In the genomic region with DNA sequence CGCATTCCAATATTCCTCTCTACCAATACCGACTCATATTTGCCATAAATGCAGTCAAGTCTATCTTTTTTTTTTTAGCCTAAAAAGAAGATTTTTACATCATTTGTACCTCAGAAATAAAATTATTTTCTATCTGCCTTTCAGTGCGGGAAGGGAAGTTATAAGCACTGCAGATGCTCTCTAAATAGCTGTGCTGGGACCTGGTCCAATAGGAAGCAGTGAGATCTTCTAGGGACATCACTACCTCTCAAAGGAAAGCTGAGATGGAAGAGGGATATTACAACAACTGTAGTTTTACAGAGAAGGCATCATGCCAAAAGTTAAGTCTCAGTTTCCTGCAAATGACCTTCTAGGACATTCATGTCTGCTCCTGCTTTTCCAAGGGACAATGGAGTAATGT, we compare ENCODE assay signal across 13 mouse cellular contexts.
"Had no signal": no experiment of that assay in that cellular context is flagged by ENCODE, and none has a peak within 500 bp of the region (broad histone marks: within the 10 kb centered on the region; RNA-seq: fewer than 3 reads in every experiment).

No protein-coding gene starts in this region.

- DNase-seq: liver, postnatal 0 days; lung, adult 2 months; lung, postnatal 14 days; lung, postnatal 36 days; midbrain, embryonic 14.5 days; retina, postnatal 1 day; right cerebral cortex, adult 18-20 months; right cerebral cortex, postnatal 25 days; right cerebral cortex, postnatal 4 days; spleen, adult 18-20 months; thymus, adult 18-20 months; thymus, postnatal 14 days; thymus, postnatal 36 days had no signal
